Mouse (Mus musculus) MEL (cell line): ENCODE data around the gene Gm49342.
"Not testable (repeated sequence)": the region's sequence is repeated elsewhere in the genome, so short reads cannot be mapped to it uniquely, and the experiment has no call there.

Source experiments
- CHD1 ChIP-seq: IDR thresholded peaks from 2 replicates; pipeline ENCODE4 v1.6.1; 2012; ENCODE audit warnings: low read depth, mild to moderate bottlenecking, inconsistent platforms, low read length, improper control_type of control experiment
- HCFC1 ChIP-seq: IDR thresholded peaks from 2 replicates; pipeline ENCODE4 v1.6.1; 2012; ENCODE audit warnings: low read depth, mild to moderate bottlenecking, inconsistent platforms, low read length, improper control_type of control experiment, moderate library complexity
- JUND ChIP-seq: IDR thresholded peaks from 2 replicates; pipeline ENCODE4 v1.6.1; 2011; ENCODE audit warnings: low read depth, mild to moderate bottlenecking, improper control_type of control experiment, low read length
- POLR2A ChIP-seq, 2 experiments: IDR thresholded peaks; 2 replicates each; pipeline ENCODE4 v1.6.1; 2011 to 2012; ENCODE audit warnings: low read length in 2 of 2, mild to moderate bottlenecking in 2 of 2, control low read depth in 1 of 2, improper control_type of control experiment in 1 of 2, low read depth in 1 of 2, moderate library complexity in 1 of 2; ENCODE audit not compliant: control insufficient read depth in 1 of 2, insufficient read depth in 1 of 2, poor library complexity in 1 of 2
- TCF12 ChIP-seq: IDR thresholded peaks from 2 replicates; pipeline ENCODE4 v1.6.1; 2014; ENCODE audit warnings: low read depth, mild to moderate bottlenecking, inconsistent platforms, low read length, improper control_type of control experiment, moderate library complexity
- USF1 ChIP-seq: IDR thresholded peaks from 2 replicates; pipeline ENCODE4 v1.6.1; 2014; ENCODE audit warnings: low read depth, mild to moderate bottlenecking, inconsistent platforms, low read length, improper control_type of control experiment, moderate library complexity

DNA sequence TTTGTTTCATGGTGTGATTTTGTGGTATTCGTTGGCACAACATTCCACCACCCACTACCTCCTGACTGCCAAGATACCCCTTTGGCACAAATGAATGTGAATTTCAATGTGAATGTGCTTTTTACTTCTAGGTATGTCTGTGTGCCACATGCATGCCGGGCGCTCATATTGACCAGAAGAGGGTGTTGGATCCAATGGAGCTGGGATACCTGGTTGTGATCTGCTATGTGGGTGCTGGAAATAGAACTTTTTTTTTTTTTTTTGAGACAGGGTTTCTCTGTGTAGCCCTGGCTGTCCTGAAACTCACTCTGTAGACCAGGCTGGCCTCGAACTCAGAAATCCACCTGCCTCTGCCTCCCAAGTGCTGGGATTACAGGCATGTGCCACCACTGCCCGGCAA lies 28.7 kb downstream of the Gm49342 start:
- not testable (repeated sequence) for TF ChIP-seq CHD1; POLR2A (IDR thresholded peaks at IDR 0.05; ENCODE audit: control insufficient read depth in 1 of 2, insufficient read depth in 1 of 2, low read depth in 1 of 2, low read length in 2 of 2, poor library complexity in 1 of 2); TCF12; HCFC1; JUND; USF1
